Mouse (Mus musculus) bone marrow macrophage, adult 2 months (primary cell): ENCODE data around the gene Rasal2. TPM values are rescaled to one million over a fixed set of nuclear protein-coding genes. Genes with fewer than 3 reads are reported as not detected.

ENCODE experiments used
- H3K27ac ChIP-seq: 2 replicates; pipeline ENCODE4 v1.5.1; 2012; ENCODE audit warnings: low read depth, low read length; ENCODE audit not compliant: insufficient read depth
- H3K4me1 ChIP-seq: 2 replicates; pipeline ENCODE4 v1.6.1; 2012; ENCODE audit warnings: low read length; ENCODE audit not compliant: control insufficient read depth, insufficient read depth
- H3K4me3 ChIP-seq: 2 replicates; pipeline ENCODE4 v1.5.1; 2012; ENCODE audit warnings: mild to moderate bottlenecking, low read length, moderate library complexity; ENCODE audit not compliant: insufficient read depth
- CTCF ChIP-seq: IDR thresholded peaks from 2 replicates; pipeline ENCODE4 v1.5.1; 2012; ENCODE audit warnings: low read depth, mild to moderate bottlenecking, low read length, moderate library complexity
- POLR2A ChIP-seq: IDR thresholded peaks from 2 replicates; pipeline ENCODE4 v1.6.1; 2012; ENCODE audit warnings: mild to moderate bottlenecking, low read depth, low read length, borderline replicate concordance
- polyA plus RNA-seq: library from polyadenylated mRNA; stranded (reverse); fragments of >200 nt; gene quantifications from 2 replicates; pipeline ENCODE4 v1.2.4, GENCODE M21; 2012; ENCODE audit not compliant: missing spikeins, insufficient read depth, insufficient read length

The Rasal2 gene
- polyA plus RNA-seq, 1 experiment = 1.8 TPM

- TF ChIP-seq CTCF (no peak), POLR2A (no peak)
- Histone ChIP-seq H3K4me3 (no peak overlapping the region), H3K4me1 (0 out of 2 replicates have a peak, but pooled peaks cover 2% of the 10 kb centered on the region)
Measured at GRCm38 (mm10) chr1:157298990-157299389, 113.4 kb downstream of the Rasal2 start.

GRCm38 (mm10) chr1:157297137-157297536 lies 115.3 kb downstream of the Rasal2 start:
- TF ChIP-seq POLR2A (no peak), CTCF (no peak)
- Histone ChIP-seq H3K4me1 (0 out of 2 replicates have a peak, but pooled peaks cover 2% of the 10 kb centered on the region), H3K27ac (no peak overlapping the region), H3K4me3 (no peak overlapping the region)

More at GRCm38 (mm10) chr1:157298990-157299389, 113.4 kb downstream of the Rasal2 start:
- no peak overlapping the region for H3K27ac ChIP-seq

- Histone ChIP-seq H3K27ac (no peak overlapping the region), H3K4me3 (no peak overlapping the region), H3K4me1 (0 out of 2 replicates have a peak, but pooled peaks cover 2% of the 10 kb centered on the region)
- no peak for TF ChIP-seq CTCF
Measured at GRCm38 (mm10) chr1:157295868-157296267, 116.5 kb downstream of the Rasal2 start.

GRCm38 (mm10) chr1:157290173-157290572 lies 122.2 kb downstream of the Rasal2 start:
- TF ChIP-seq POLR2A (no peak), CTCF (no peak)
- H3K27ac ChIP-seq = no peak overlapping the region
- H3K4me1 ChIP-seq = no peaks in the 10 kb centered on the region
- no peak overlapping the region for H3K4me3 ChIP-seq

DNA sequence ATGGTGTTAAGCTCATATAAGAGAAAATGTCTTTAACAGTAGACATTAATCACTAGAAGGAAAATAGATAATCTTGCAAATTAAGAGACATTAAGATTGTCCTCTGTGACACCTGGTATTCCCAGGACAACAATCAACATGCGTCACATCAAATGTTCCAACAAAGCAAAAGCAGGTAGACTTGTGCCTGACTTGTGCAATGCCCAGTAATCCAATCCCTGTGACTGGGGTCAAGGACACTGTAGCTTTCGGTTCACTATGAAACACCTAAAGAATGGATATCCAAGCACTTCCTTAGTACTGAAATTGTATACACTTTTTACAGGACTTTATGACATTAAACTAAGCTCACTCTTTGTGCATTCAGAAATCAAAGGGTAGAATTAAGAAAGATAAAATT lies 123.1 kb downstream of the Rasal2 start:
- H3K27ac ChIP-seq = no peak overlapping the region
- no peak overlapping the region for H3K4me3 ChIP-seq
- H3K4me1 ChIP-seq = no peaks in the 10 kb centered on the region
- no peak for TF ChIP-seq CTCF
- no peak for TF ChIP-seq POLR2A

DNA sequence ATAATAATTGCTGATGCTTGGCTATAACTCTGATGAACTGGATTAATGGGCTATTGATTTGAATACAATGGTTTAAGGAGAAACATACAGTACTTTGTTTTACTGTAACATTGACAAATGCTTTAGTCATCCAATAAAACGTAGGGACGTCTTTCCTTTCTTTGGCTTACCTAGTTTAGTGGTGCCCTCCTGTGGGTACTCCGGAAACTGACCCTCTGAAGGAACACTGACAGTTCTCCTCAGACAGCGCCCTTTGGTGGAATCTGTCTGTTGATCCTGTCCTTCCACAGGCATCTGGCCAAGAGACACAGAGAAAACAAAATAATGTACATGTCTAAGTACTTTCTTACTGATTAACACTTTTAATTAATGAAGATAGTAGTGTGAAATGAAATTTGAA lies 125.8 kb downstream of the Rasal2 start:
- no peak overlapping the region for H3K4me3 ChIP-seq
- TF ChIP-seq CTCF = no peak
- TF ChIP-seq POLR2A = no peak
- H3K27ac ChIP-seq = no peak overlapping the region
- H3K4me1 ChIP-seq = no peaks in the 10 kb centered on the region

DNA sequence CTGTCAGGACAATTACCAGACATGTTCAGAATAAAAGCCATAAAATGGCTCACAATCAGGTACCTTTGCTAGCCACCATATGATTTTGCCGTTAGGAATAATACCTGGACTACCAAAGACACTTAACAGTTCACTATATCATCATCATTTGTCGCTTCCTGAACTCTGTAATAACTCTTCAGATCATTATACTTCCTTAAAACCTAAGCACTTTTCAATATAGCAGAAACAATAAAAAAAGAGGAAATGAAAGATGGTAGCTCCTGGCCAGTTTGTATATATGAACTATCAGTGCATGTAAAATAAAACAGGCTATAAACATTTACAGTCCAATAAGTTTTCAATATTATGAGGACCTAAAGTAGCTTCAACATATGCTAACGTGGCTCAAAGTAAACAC lies 127.0 kb downstream of the Rasal2 start:
- Histone ChIP-seq H3K4me3 (no peak overlapping the region), H3K4me1 (no peaks in the 10 kb centered on the region), H3K27ac (no peak overlapping the region)
- no peak for TF ChIP-seq CTCF
- TF ChIP-seq POLR2A = no peak

GRCm38 (mm10) chr1:157280781-157281180 lies 131.6 kb downstream of the Rasal2 start:
- H3K4me1 ChIP-seq = no peaks in the 10 kb centered on the region
- no peak overlapping the region for H3K27ac ChIP-seq
- H3K4me3 ChIP-seq = no peak overlapping the region
- TF ChIP-seq CTCF = no peak

DNA sequence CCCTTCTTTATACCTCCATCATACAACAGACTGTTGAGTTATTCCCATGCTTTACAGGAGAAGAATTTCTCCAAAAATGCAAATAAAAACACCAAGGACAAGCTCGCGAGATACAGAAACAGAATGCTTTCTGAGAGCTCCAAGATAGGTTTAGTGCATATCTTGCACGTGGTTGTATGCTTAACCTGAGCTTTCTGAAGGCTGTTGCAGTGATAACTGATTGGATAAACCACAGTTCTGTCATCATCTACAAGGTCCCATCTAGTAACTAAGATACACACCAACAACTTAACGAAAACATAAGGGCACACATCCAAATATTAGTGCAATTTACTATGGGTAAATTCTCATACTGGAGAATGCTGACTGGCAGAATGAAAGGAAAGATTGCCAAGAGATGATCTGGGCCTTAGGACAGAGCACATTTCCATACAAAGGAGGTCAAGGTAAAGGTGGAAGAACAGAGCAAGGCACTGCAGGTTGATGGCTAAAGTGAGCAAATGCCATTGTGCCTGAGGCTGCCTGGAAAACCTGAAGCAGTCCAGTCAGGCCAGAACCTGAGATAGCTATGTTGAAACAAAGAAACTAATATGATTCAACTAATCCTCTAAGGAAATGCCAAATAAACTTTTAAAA lies 136.6 kb downstream of the Rasal2 start:
- no peaks in the 10 kb centered on the region for H3K4me1 ChIP-seq
- TF ChIP-seq CTCF = no peak
- TF ChIP-seq POLR2A = no peak
- no peak overlapping the region for H3K27ac ChIP-seq
- H3K4me3 ChIP-seq = no peak overlapping the region

GRCm38 (mm10) chr1:157267894-157268293 lies 144.5 kb downstream of the Rasal2 start:
- Histone ChIP-seq H3K27ac (no peak overlapping the region), H3K4me1 (no peaks in the 10 kb centered on the region), H3K4me3 (no peak overlapping the region)
- TF ChIP-seq CTCF = no peak
- no peak for TF ChIP-seq POLR2A

- TF ChIP-seq CTCF (no peak), POLR2A (no peak)
- Histone ChIP-seq H3K4me1 (peaks cover 5% of the 10 kb centered on the region), H3K27ac (no peak overlapping the region), H3K4me3 (no peak overlapping the region)
Measured at GRCm38 (mm10) chr1:157256562-157256961, 155.8 kb downstream of the Rasal2 start.
